18 mouse cellular contexts compared by ENCODE assay signal in the genomic region with DNA sequence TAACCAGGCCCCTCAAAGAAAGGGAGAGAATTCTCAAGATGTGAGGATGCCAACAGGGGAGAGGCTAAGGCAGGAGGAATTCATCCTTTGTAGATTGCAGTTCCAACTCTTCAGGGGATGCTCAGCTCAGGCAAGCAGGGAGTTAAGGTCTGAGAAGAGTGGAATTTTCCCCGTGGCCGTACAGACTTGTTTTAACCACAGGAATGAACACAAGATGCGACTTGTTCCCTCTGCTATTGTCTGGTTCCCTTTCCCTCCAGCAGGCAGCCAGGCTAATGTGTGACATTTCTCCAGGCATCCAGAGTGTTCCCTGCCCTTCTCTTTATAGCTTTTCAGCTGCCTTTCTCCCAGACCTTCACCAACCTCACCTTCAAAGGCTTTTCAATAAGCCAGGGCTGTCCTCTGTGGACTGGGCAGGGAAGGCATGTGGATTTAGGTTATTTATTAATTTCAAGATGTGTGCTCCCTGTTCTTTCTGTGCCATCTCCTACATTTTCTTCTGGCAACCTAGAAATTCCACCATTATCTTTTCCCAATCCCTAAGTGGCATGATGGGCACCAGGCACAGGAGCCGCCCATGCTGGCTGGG.
DNase-seq lines count a peak whose midpoint lies in the region; ATAC-seq and TF ChIP-seq lines count a peak whose summit lies in the region.
"Had no signal": no experiment of that assay in that cellular context is flagged by ENCODE, and none has a peak within 500 bp of the region (broad histone marks: within the 10 kb centered on the region; RNA-seq: fewer than 3 reads in every experiment).

No protein-coding gene starts in this region.

- no peak overlapping the region for H3K4me3 ChIP-seq in lung, embryonic 16.5 days (ENCODE audit: low read length)
- H3K4me3 ChIP-seq in kidney, embryonic 15.5 days (replicated peaks) = no peak overlapping the region
- H3K4me3 ChIP-seq in stomach, embryonic 14.5 days (ENCODE audit: low read depth, low read length) = no peak overlapping the region
- H3K4me3 ChIP-seq: liver, embryonic 12.5 days; midbrain, embryonic 15.5 days had no signal

- WGBS in lung, embryonic 16.5 days = 37% methylated on average over 4 of the region's 4 CpGs
- WGBS in kidney, embryonic 15.5 days = 48% methylated on average over 4 of the region's 4 CpGs
- 37% methylated on average over 4 of the region's 4 CpGs for WGBS in stomach, embryonic 14.5 days

- no peak for TF ChIP-seq CTCF in brain, embryonic 14.5 days (IDR thresholded peaks at IDR 0.05; ENCODE audit: borderline replicate concordance, extremely low read depth, insufficient read depth, insufficient read length)

- H3K27ac ChIP-seq in lung, embryonic 16.5 days (ENCODE audit: low read length) = no peak overlapping the region
- H3K27ac ChIP-seq in kidney, embryonic 15.5 days = no peak overlapping the region
- H3K27ac ChIP-seq in stomach, embryonic 14.5 days (ENCODE audit: low read length) = peak overlapping the region; percentile 61; the same call in 1 of the 2 replicates
- H3K27ac ChIP-seq: liver, embryonic 12.5 days; midbrain, embryonic 15.5 days had no signal

- 0 out of 2 replicates have a peak, but pooled peaks have one; percentile 31 for ATAC-seq in lung, embryonic 16.5 days (ENCODE audit: low read depth)
- ATAC-seq in kidney, embryonic 15.5 days (replicated peaks; ENCODE audit: low FRiP score) = peak; percentile 59; the same call in 1 of the 2 replicates
- peak; percentile 47; the same call in 1 of the 2 replicates for ATAC-seq in stomach, embryonic 14.5 days (ENCODE audit: insufficient number of reproducible peaks, insufficient read depth, low FRiP score, low read depth)
- ATAC-seq: activated CD4-positive, CD25-positive, alpha-beta regulatory T cell, adult 4 months; hindbrain, embryonic 16.5 days; liver, embryonic 12.5 days; midbrain, embryonic 15.5 days had no signal

- no peak overlapping the region for H3K9ac ChIP-seq in lung, embryonic 16.5 days (ENCODE audit: low read length)
- no peak overlapping the region for H3K9ac ChIP-seq in kidney, embryonic 15.5 days
- no peak overlapping the region for H3K9ac ChIP-seq in stomach, embryonic 14.5 days (replicated peaks; ENCODE audit: low read depth, low read length)
- H3K9ac ChIP-seq: liver, embryonic 12.5 days; midbrain, embryonic 15.5 days had no signal

- H3K9me3 ChIP-seq in lung, embryonic 16.5 days (ENCODE audit: control insufficient read depth, low read length) = peaks cover 2% of the 10 kb centered on the region; the same call in 1 of the 2 replicates
- H3K9me3 ChIP-seq in kidney, embryonic 15.5 days (replicated peaks) = no peaks in the 10 kb centered on the region; the same call in 1 of the 2 replicates
- no peaks in the 10 kb centered on the region for H3K9me3 ChIP-seq in stomach, embryonic 14.5 days (ENCODE audit: control insufficient read depth, low read depth, low read length)
- H3K9me3 ChIP-seq: G1E; liver, embryonic 12.5 days; midbrain, embryonic 15.5 days had no signal

- no peaks in the 10 kb centered on the region for H3K36me3 ChIP-seq in lung, embryonic 16.5 days (ENCODE audit: control insufficient read depth, insufficient read depth, low read length)
- H3K36me3 ChIP-seq in kidney, embryonic 15.5 days = no peaks in the 10 kb centered on the region
- H3K36me3 ChIP-seq in stomach, embryonic 14.5 days (ENCODE audit: control insufficient read depth, insufficient read depth, low read length) = no peaks in the 10 kb centered on the region
- H3K36me3 ChIP-seq: G1E; liver, embryonic 12.5 days; midbrain, embryonic 15.5 days had no signal

- no peak for TF ChIP-seq POLR2A in brain, embryonic 14.5 days (IDR thresholded peaks at IDR 0.05; ENCODE audit: borderline replicate concordance, extremely low read depth, insufficient read depth, insufficient read length, poor library complexity, severe bottlenecking)

- no peak for DNase-seq in lung, adult 18-20 months
- DNase-seq in brain, embryonic 14.5 days (ENCODE audit: low read depth) = peak; percentile 30
- DNase-seq in thymus, postnatal 10 days (ENCODE audit: low spot score in 2 of 2) = no peak
- no peak for DNase-seq in left cerebral cortex, adult 18-20 months (ENCODE audit: low spot score in 2 of 2)
- DNase-seq in spleen, postnatal 36 days (ENCODE audit: low spot score in 2 of 2) = no peak
- DNase-seq: cerebellum, adult 2 months; heart, adult 18-20 months; heart, postnatal 10 days; lung, postnatal 36 days; right cerebral cortex, postnatal 4 days had no signal

- H3K4me1 ChIP-seq in lung, embryonic 16.5 days (replicated peaks; ENCODE audit: control insufficient read depth, insufficient read depth, low read length) = peaks cover 5% of the 10 kb centered on the region; the same call in 1 of the 2 replicates
- peaks cover 8% of the 10 kb centered on the region for H3K4me1 ChIP-seq in kidney, embryonic 15.5 days
- H3K4me1 ChIP-seq in stomach, embryonic 14.5 days (ENCODE audit: control insufficient read depth, insufficient read depth, low read length) = peaks cover 13% of the 10 kb centered on the region; the same call in 1 of the 2 replicates
- H3K4me1 ChIP-seq: liver, embryonic 12.5 days; midbrain, embryonic 15.5 days had no signal

- no peak overlapping the region for H3K4me2 ChIP-seq in lung, embryonic 16.5 days (ENCODE audit: low read depth, low read length)
- H3K4me2 ChIP-seq in kidney, embryonic 15.5 days = no peak overlapping the region
- no peak overlapping the region for H3K4me2 ChIP-seq in stomach, embryonic 14.5 days (replicated peaks; ENCODE audit: low read depth, low read length)
- H3K4me2 ChIP-seq: liver, embryonic 12.5 days; midbrain, embryonic 15.5 days had no signal

- H3K27me3 ChIP-seq in lung, embryonic 16.5 days (ENCODE audit: control insufficient read depth, insufficient read depth, low read depth, low read length) = no peaks in the 10 kb centered on the region
- peaks cover under 1% of the 10 kb centered on the region; the same call in 1 of the 2 replicates for H3K27me3 ChIP-seq in kidney, embryonic 15.5 days
- no peaks in the 10 kb centered on the region for H3K27me3 ChIP-seq in stomach, embryonic 14.5 days (ENCODE audit: control insufficient read depth, insufficient read depth, low read length)
- H3K27me3 ChIP-seq: liver, embryonic 12.5 days; midbrain, embryonic 15.5 days had no signal
